Mouse (Mus musculus) G1E (cell line): ENCODE data around the gene N4bp1.

Experiments used
- CTCF ChIP-seq: IDR thresholded peaks from 2 replicates; pipeline ENCODE4 v1.5.1; 2012; ENCODE audit warnings: low read depth, low read length, inconsistent platforms, mixed read lengths
- GATA1 ChIP-seq: IDR thresholded peaks from 2 replicates; pipeline ENCODE4 v1.6.1; 2012; ENCODE audit warnings: borderline replicate concordance, low read length, inconsistent platforms, mixed read lengths
- TAL1 ChIP-seq: conservative IDR thresholded peaks from 2 replicates; pipeline ENCODE4 v1.6.1; 2012; ENCODE audit warnings: low read depth, low read length, inconsistent platforms, mixed read lengths

DNA sequence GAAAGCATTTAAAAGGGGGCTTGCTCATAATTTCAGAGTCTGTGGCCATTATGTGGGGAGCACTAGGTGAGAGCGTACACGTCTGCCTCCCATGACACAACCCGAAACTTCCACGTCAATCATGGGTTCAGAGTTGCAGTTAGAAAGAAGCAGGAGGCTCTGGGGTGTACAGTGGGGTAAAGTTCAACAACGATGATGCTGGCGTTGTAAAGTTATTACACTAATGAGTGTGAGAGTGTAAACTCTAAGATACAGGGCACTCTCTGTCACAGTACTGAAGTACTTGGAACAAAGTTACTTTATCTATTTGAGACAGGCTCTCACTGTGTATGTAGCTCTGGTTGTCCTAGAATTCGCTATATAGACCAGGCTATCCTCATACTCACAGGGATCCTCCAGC is 35.0 kb upstream of the N4bp1 start:
- no peak for TF ChIP-seq CTCF
- TF ChIP-seq TAL1, result no peak
- TF ChIP-seq GATA1, result no peak
